Mouse (Mus musculus) hindbrain, postnatal 0 days (tissue): ENCODE measurements around the gene Hesx1. TPM values are rescaled to one million over a fixed set of nuclear protein-coding genes. Genes with fewer than 3 reads are reported as not detected.

Experiments
- ATAC-seq: fragments of 200-750 bp; cut with Nextera tagmentation; 2 replicates; pipeline ENCODE4 v1.8.0; 2017; ENCODE audit warnings: mild to moderate bottlenecking, moderate TSS enrichment, moderate library complexity
- DNase-seq: peaks from one replicate; pipeline ENCODE4 v3.0.0-alpha.2; 2015; ENCODE audit warnings: low spot score
- H3K27ac ChIP-seq: fragments of 300-500 bp; sonication (generic); 2 replicates; pipeline ENCODE4 v1.5.1; 2014; ENCODE audit warnings: mild to moderate bottlenecking
- H3K27me3 ChIP-seq: fragments of 300-500 bp; sonication (generic); 2 replicates; pipeline ENCODE4 v1.6.1; 2014; ENCODE audit warnings: low read length, mixed read lengths; ENCODE audit not compliant: insufficient read depth
- H3K36me3 ChIP-seq: fragments of 300-500 bp; sonication (generic); 2 replicates; pipeline ENCODE4 v1.6.1; 2014; ENCODE audit warnings: low read length, mixed read lengths; ENCODE audit not compliant: insufficient read depth
- H3K4me1 ChIP-seq: fragments of 300-500 bp; sonication (generic); 2 replicates; pipeline ENCODE4 v1.6.1; 2014; ENCODE audit warnings: antibody characterized with exemption, low read length, mixed read lengths; ENCODE audit not compliant: insufficient read depth
- H3K4me2 ChIP-seq: fragments of 300-500 bp; sonication (generic); 2 replicates; pipeline ENCODE4 v1.6.1; 2014; ENCODE audit warnings: low read depth, mild to moderate bottlenecking, low read length, moderate library complexity, mixed read lengths
- H3K4me3 ChIP-seq: fragments of 300-500 bp; sonication (generic); 2 replicates; pipeline ENCODE4 v1.5.1; 2014; ENCODE audit warnings: low read length
- H3K9ac ChIP-seq: fragments of 300-500 bp; sonication (generic); replicated peaks from 2 replicates; pipeline ENCODE4 v1.6.1; 2014; ENCODE audit warnings: mild to moderate bottlenecking, low read length, moderate library complexity, mixed read lengths
- H3K9me3 ChIP-seq: fragments of 300-500 bp; sonication (generic); 2 replicates; pipeline ENCODE4 v1.6.1; 2016; ENCODE audit warnings: low read length, mixed read lengths
- CTCF ChIP-seq: IDR thresholded peaks from 2 replicates; pipeline ENCODE4 v1.5.1; 2016; ENCODE audit warnings: antibody characterized with exemption, control low read depth, low read depth
- WGBS: fragments of 180-500 bp; shearing (Covaris S2); extraction: QIAGEN DNeasy Blood & Tissue Kit; methylation state at CpG from one replicate; pipeline ENCODE4 v1.1.7; 2014; 5-methylcytosine and 5-hydroxymethylcytosine counted together
- polyA plus RNA-seq: library from polyadenylated mRNA; unstranded; fragments of >200 nt; fragmentation: Nextera tagmentation; extraction: Ambion mirVana; gene quantifications from 2 replicates; pipeline ENCODE4 v1.2.1, GENCODE M21; 2015
- total RNA-seq: library from RNA; depleted of rRNA; stranded (reverse); fragments of >200 nt; gene quantifications from 2 replicates; pipeline ENCODE4 v1.2.3, GENCODE M21; 2014

Gene Hesx1
- total and polyA plus RNA-seq, 2 experiments from 2014 or later = 0.59 TPM; not detected in 1

DNA sequence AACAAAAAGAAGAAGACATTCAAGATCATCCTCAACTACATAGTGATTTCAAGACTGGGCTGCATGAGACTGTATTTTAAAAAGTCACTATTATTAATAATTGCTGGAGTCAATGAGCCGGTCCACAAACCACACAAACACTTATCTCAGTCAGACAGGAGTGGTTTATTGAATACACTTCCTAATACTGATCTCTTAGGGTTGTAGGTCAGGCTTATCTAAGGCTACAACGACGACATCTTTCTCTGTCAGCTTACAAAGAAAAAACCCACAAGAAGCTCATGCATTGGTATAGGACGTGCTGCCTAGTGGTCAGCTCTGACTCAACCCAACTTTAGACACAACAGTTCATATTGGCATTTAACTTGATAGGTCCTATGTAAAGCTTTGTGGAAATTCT is 30.4 kb downstream of the Hesx1 start:
- Histone ChIP-seq H3K4me1 (no peaks in the 10 kb centered on the region), H3K27ac (no peak overlapping the region), H3K4me2 (no peak overlapping the region), H3K9ac (no peak overlapping the region), H3K27me3 (no peaks in the 10 kb centered on the region), H3K36me3 (no peaks in the 10 kb centered on the region), H3K9me3 (no peaks in the 10 kb centered on the region), H3K4me3 (no peak overlapping the region)
- no peak for DNase-seq
- ATAC-seq = no peak
- WGBS = 87% methylated on average over 4 of the region's 4 CpGs
- no peak for TF ChIP-seq CTCF

DNA sequence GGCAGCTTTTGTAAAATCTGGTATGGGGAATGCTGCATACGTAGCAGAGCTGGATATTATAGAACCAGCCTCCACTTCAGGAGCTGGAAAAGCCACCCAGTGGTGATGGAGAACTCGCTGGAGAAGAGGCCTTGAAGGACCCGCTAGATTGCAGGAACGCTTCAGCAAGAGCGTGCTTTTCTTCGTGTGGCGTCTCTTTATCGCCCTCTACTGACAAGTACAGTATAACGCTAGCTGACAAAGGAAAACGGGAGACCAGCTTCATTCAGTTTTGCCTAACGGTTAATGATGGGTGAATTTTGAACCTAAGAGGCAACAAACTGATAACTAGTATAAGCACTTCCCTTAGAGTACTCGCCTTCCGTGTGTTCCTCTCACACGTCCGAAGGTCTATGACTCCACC is 35.6 kb downstream of the Hesx1 start:
- Histone ChIP-seq H3K27me3 (no peaks in the 10 kb centered on the region), H3K27ac (no peak overlapping the region), H3K4me1 (no peaks in the 10 kb centered on the region), H3K9me3 (no peaks in the 10 kb centered on the region), H3K9ac (no peak overlapping the region), H3K4me2 (0 out of 2 replicates have a peak overlapping the region, but pooled peaks have one; percentile 8), H3K4me3 (no peak overlapping the region), H3K36me3 (no peaks in the 10 kb centered on the region)
- DNase-seq (peak; percentile 94), ATAC-seq (peak; percentile 73)
- peak; percentile 85 for TF ChIP-seq CTCF
- WGBS = 4% methylated on average over 15 of the region's 15 CpGs

DNA sequence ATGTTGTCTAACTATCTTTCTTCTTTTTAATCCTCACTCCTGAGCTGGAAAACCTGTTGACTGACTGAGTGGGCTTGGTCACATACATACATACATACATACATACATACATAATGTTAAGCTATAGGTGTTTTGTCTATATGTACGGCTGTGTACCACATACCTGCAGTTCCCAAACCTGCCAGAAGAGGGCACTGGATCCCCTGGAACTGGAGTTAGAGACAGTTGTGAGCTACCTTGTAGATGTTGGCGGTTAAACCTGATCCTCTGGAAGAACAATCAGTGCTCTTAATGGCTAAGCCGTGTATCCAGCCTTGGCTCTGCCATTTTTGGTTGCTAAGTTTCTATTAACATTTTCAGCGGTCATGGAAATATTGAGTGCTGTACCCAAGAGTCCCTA is 36.9 kb downstream of the Hesx1 start:
- DNase-seq (peak; percentile 56), ATAC-seq (0 out of 2 replicates have a peak, but pooled peaks have one; percentile 12)
- no peaks in the 10 kb centered on the region for H3K36me3 ChIP-seq
- TF ChIP-seq CTCF = peak; percentile 87
- no peak overlapping the region for H3K9ac ChIP-seq
- no peak overlapping the region for H3K4me2 ChIP-seq
- 18% methylated on average over 4 of the region's 4 CpGs for whole genome bisulfite sequencing
- no peak overlapping the region for H3K4me3 ChIP-seq
- H3K4me1 ChIP-seq = no peaks in the 10 kb centered on the region
- no peaks in the 10 kb centered on the region for H3K9me3 ChIP-seq
- H3K27ac ChIP-seq = no peak overlapping the region
- no peaks in the 10 kb centered on the region for H3K27me3 ChIP-seq

DNA sequence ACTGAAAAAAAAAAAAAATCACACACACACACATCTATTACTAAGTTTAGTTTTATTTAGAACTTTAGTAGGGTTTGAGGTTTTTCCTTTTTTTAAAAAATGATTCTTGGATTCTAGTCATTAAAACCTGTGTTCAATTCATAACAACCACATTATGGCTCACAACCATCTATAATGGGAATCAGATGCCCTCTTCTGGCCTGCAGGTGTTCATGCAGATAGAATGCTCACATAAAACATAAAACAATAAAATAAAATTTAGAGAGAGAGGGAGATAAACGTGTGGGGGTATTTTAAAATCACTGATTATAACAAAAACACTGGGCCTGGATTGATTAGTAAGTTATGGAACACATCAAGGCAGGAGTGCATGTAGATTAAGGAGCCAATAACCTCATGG is 43.3 kb downstream of the Hesx1 start:
- no peak overlapping the region for H3K27ac ChIP-seq
- no peaks in the 10 kb centered on the region for H3K36me3 ChIP-seq
- no peak for ATAC-seq
- DNase-seq = no peak
- no peaks in the 10 kb centered on the region for H3K27me3 ChIP-seq
- no peak overlapping the region for H3K4me2 ChIP-seq
- H3K4me1 ChIP-seq = no peaks in the 10 kb centered on the region
- H3K4me3 ChIP-seq = no peak overlapping the region
- WGBS = 78% methylated on average over 1 of the region's 1 CpGs
- no peak overlapping the region for H3K9ac ChIP-seq
- no peaks in the 10 kb centered on the region for H3K9me3 ChIP-seq
- peak; percentile 21 for TF ChIP-seq CTCF

DNA sequence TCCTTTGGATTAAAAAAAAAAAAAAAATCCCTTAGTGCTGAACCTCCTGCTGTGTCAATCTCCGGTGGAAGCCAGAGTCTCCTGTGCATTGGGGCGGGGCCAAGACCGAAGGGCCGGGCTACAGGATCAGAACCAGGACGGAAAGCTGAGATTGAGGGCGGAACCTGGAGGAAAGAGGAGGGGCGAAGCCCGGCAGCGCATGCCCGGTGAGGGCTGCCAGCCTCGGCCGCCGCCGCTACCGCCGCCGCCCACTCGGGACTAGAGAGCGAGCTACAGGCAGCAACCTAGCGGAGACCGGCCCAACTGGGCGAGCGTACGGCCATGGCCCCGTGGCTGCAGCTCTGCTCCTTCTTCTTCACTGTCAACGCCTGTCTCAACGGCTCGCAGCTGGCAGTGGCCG is 44.6 kb downstream of the Hesx1 start, which contains the start of gene Il17rd:
Gene Il17rd, plus strand, starts transcription at position 159 of the 400 bp plus-strand sequence.
- Histone ChIP-seq H3K9me3 (no peaks in the 10 kb centered on the region), H3K27ac (peak within 1 kb of the TSS; percentile 77), H3K4me3 (peak within 1 kb of the TSS; percentile 99), H3K36me3 (no peaks in the 10 kb centered on the region), H3K27me3 (no peaks in the 10 kb centered on the region), H3K4me1 (no peaks in the 10 kb centered on the region; the same call in 1 of the 2 replicates), H3K9ac (peak within 1 kb of the TSS; percentile 76), H3K4me2 (peak within 1 kb of the TSS; percentile 97)
- ATAC-seq = peak; percentile 94
- no peak for TF ChIP-seq CTCF
- DNase-seq = peak; percentile 91
- WGBS = under 1% methylated on average over 28 of the region's 29 CpGs

DNA sequence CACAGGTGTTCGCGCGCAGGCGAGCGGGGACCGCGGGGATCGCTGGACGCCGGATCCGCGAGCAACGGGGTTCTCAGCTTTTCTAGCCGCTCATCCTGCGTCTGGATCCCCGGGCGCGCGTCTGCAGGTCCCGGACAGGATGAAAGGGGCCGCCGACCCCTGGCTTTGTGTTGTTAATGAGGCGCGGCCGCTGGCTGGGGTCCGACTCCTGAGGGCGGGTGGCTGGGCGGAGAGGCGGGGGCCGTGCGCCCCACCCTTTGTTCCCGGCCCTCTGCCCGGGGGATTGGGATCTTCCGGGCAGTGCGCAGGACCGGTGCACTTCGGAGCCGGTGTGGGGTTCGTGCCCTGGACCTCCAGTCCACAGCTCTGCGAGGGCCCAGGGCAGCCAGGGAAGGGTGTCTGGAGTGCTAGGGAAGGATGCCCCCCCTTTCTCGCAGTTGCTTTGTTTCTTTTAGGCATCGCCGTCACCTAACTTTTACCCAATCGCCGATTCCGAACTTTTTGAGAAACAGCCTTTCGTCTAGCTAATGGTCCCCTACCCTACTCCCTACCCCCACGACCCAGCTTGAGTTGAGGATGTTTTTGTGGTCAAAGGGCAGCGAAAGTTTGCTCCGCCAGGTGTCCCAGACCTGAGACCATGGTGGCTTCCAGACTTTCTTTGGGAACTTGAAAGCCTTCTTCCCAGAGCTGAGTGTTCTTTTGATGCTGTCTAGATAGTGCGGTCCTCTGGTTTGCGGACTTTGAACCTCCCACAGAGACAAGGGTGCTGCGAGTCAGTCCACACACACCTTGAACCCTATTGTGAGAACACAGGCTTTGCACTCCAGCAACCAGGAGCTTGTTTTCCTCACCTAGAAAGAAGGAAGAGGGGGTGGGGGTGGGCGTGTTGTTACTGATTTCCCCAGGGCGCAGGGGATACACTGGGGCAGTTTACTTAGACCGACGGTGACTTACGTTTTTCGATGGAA is 45.3 kb downstream of the Hesx1 start:
- Histone ChIP-seq H3K27me3 (no peaks in the 10 kb centered on the region), H3K9ac (peak overlapping the region; percentile 76), H3K4me2 (peak overlapping the region; percentile 97), H3K36me3 (no peaks in the 10 kb centered on the region), H3K4me1 (no peaks in the 10 kb centered on the region; the same call in 1 of the 2 replicates), H3K27ac (peak overlapping the region; percentile 77), H3K9me3 (no peaks in the 10 kb centered on the region), H3K4me3 (peak overlapping the region; percentile 99)
- ATAC-seq (peak; percentile 73), DNase-seq (peak; percentile 61)
- 1% methylated on average over 56 of the region's 59 CpGs for WGBS
- TF ChIP-seq CTCF = no peak
